Mouse (Mus musculus): ENCODE results near the gene Gpr62. TPM values are rescaled to one million over a fixed set of nuclear protein-coding genes. Genes with fewer than 3 reads are reported as not detected.

Gene Gpr62
- total RNA-seq, 2 experiments from 2014 or later, result not detected

DNA sequence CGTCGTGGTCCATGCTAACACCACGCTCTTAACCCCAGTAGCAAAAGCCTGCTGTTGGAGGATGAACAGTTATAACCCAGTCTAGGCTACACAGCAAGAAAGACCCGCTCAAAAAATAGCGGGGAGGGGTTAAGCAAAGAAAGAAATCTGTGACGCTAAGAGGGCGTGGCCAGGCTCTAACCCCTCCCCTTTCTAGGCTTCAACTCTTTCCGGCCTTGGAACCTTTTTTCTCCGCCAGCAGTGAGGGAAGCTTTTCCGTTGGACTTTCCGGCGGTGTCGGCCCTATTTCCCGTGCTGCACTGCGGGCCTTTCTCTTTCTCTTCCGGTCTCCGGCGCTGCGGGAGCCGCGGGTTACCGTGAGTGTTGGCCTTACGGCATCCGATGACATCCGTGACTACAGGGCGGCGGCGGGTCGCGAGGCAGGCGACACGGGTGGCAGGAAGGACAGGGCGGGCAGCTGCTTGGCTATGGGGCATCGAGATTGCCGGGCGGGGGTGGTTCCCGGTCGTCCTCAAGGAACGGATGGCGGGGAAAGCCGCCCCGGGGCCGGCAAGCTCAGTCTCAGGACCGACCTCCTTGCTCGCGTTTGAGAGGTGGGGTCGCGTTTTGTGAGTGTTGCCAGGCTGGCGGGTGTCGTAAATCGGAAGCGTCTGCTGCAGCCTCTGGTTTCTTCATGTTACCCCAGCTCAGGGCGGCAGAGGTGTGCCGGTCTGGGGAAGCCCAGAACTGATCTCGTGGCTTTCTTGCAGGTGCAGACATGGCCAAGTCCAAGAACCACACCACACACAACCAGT, 36.3 kb downstream of the Gpr62 start, which contains the start of gene Rpl29:
TSS of gene Rpl29 (plus strand) at position 234 of the 794 bp plus-strand sequence.
- peak; percentile 95 for ATAC-seq (replicated peaks; ENCODE audit: poor library complexity, severe bottlenecking)

DNA sequence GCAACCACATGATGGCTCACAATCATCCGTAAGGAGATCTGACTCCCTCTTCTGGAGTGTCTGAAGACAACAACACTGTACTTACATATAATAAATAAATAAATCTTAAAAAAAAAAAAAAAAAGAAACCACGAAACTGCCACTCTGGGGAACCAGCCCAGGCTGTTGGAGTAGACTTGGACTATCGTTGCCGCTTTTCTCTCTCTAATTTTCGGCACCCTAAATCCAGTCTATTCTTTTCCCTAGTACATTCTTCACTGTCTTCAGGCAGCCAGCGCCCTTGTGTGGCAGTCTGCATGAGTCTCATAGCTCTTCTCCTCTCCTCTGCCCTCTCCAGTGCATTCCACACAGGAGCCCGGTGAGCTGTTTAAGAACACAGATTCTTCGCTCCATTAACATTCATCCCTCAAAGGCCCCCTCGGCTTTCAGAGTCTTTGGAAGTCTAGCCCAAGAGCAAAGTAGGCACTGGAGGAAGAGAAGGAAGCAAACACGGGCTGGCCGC, 37.0 kb downstream of the Gpr62 start:
- ATAC-seq (replicated peaks; ENCODE audit: poor library complexity, severe bottlenecking), result peak; percentile 23

DNA sequence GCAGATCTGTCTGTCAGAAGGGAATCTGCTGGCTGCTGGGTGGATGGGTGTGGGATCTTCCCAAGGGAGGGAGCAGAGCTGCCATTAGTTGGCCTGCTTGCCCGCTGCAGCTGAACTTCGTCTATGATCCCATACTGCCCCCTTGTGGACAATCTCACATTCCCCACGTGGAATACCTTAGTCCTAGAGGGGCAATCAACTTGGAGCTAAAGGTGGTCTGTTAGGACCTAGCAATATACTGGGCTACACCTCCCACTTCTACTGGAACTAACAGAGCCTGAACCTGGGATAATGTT, 43.9 kb downstream of the Gpr62 start:
- ATAC-seq (replicated peaks; ENCODE audit: poor library complexity, severe bottlenecking), result peak; percentile 80

DNA sequence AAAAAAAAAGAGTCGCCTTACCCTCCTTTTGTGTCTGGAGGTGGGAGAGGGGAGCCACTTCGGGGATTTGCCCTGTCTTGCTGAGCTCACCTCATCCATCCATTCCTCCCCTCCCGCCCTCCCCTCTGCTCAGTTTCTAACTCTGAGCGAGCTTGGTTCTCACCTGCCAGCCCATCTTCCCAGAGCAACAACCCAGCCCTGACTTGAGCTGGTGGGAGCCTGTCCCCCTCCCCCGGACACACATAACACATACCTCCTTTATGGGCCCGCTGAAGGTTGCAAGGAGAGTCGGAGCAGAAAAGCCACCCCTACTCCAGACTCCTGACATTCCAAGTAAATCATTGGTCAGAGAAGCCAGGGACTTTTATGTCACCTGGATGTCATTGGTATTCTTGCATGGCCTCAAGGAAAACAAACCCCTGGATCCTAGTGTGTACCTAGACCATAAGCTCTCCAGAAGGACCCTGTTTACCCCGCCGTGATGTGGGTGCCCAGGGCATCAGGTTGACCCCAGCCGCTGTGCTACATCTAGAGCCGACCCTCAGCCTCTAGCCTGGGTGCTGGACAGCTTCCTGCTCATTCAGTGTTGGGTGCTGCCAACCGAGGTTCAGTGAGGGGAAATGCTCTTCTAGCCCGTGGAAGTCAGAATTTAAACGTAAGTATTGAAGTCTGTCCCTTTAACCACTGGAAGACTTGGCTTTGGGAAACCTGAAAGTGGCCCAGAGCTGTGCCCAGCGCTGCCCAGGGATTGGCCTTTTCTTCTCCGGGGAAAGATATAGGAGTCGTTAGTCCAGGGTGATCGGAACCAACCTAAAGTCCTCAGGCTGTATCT, 44.5 kb downstream of the Gpr62 start:
- ATAC-seq (replicated peaks; ENCODE audit: poor library complexity, severe bottlenecking), result peak; percentile 20

DNA sequence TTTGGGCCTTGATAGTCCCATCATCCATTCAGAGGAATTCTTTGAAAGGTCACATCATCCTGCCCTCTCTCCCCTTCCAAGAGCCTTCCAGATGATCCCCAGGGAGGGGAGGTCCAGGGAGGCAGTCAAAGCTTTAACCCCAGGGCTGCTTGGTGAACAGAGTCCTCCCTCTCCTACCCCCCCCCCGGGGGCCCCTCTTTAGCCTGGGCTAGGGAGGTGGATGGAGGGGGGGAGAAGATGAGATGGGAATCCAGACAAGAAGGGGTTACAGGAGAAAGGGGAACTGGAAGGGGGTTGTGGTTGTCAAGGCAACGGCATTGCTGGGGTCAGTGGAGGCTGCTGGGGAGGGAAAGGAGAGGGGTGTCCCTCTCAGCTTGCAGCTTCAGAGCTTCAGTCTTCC, 45.1 kb downstream of the Gpr62 start:
- peak; percentile 63 for ATAC-seq (replicated peaks; ENCODE audit: poor library complexity, severe bottlenecking)

DNA sequence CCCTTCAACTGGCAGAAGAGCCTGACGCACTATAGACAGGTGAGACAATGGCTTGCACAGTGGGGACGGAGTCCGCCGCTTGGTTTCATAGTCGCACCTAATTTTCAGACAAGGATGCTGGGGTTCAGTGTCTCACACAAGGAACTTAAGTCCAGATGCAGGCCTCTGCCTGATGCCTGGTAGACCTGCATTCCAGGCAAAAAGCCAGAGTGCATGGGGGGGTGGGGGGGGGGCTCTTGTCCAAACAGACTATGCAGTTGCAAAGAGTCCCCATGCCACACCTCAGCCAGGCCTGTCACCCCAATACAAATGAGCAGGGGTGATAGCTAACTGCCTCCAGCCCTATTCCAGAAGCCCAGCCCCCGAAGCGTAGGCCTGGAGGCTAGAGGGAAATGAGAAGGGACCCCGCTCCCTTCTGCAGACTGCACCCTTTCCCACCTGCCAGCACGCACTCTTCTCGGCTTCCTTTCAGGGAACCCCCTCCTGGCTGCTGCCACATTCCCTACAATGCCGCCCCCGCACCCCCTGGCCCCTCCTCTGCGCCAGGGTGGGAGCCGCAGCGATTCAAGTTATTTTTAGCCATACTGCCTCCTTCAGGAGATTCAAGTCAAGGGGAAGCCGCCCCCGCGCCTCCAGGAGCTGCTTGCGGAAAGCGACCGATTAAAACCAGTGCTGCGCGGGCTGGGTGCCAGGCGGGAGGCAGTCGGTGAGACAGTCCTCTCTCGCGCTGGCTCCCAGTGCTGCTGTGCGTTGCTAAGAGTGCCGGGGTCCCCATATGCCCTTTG, 47.7 kb downstream of the Gpr62 start:
- peak; percentile 36; the same call in 1 of the 2 replicates for ATAC-seq (replicated peaks; ENCODE audit: poor library complexity, severe bottlenecking)

DNA sequence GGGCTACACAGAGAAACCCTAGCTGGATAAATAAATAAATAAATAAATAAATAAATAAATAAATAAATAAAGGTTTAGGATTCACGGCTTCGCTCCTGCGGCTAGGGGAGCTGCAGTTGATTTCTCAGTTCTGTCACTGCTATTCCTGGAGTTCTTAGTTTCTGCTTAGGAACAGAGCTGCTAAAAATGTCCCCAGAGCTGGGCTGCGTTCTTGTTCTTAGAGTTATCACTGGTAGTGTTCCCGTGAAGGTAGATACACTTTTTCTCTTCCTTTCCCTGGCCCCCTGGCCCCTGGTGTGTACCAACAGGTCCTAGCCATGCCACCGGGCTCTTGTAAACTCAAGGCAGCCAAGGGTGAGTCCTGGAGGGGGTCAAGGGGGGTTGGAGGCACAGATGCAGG, 48.9 kb downstream of the Gpr62 start:
- ATAC-seq (replicated peaks; ENCODE audit: poor library complexity, severe bottlenecking), result no peak

Other genes with a start within 250 kb of the Gpr62 start
- 1.7 and 2.3 TPM in 2 replicates for gene Tlr9, start 243.3 kb downstream of the Gpr62 start, total RNA-seq (2014; fragmentation: Nextera tagmentation)
- gene Tlr9, start 243.3 kb downstream of the Gpr62 start, total RNA-seq (2017), result 0.30 and 0.46 TPM in 2 replicates
- 613 and 665 TPM in 2 replicates for gene Alas1, start 217.3 kb downstream of the Gpr62 start, total RNA-seq (2014; fragmentation: Nextera tagmentation)
- gene Alas1, start 217.3 kb downstream of the Gpr62 start, total RNA-seq (2017), result 822 and 987 TPM in 2 replicates
- 42.4 and 49.8 TPM in 2 replicates for gene Poc1a, start 184.9 kb downstream of the Gpr62 start, total RNA-seq (2014; fragmentation: Nextera tagmentation)
- gene Poc1a, start 184.9 kb downstream of the Gpr62 start, total RNA-seq (2017), result 20.4 and 30.3 TPM in 2 replicates
- 44.7 and 46.2 TPM in 2 replicates for gene Dusp7, start 97.3 kb downstream of the Gpr62 start, total RNA-seq (2014; fragmentation: Nextera tagmentation)
- gene Dusp7, start 97.3 kb downstream of the Gpr62 start, total RNA-seq (2017), result 13.0 and 14.0 TPM in 2 replicates
- gene Rpl29, start 36.5 kb downstream of the Gpr62 start, total RNA-seq (2014; fragmentation: Nextera tagmentation), result 2,290 and 2,982 TPM in 2 replicates
- gene Rpl29, start 36.5 kb downstream of the Gpr62 start, total RNA-seq (2017), result 1,520 and 1,547 TPM in 2 replicates
- 35.0 and 41.7 TPM in 2 replicates for gene Acy1, start 27.6 kb downstream of the Gpr62 start, total RNA-seq (2014; fragmentation: Nextera tagmentation)
- gene Acy1, start 27.6 kb downstream of the Gpr62 start, total RNA-seq (2017), result 34.2 and 54.3 TPM in 2 replicates
- gene Abhd14b, start 18.5 kb downstream of the Gpr62 start, total RNA-seq (2014; fragmentation: Nextera tagmentation), result 17.5 and 26.1 TPM in 2 replicates
- gene Abhd14b, start 18.5 kb downstream of the Gpr62 start, total RNA-seq (2017), result 5.7 and 7.2 TPM in 2 replicates
- gene Abhd14a, start 18.3 kb downstream of the Gpr62 start, total RNA-seq (2014; fragmentation: Nextera tagmentation), result 50.3 and 57.3 TPM in 2 replicates
- 26.0 and 27.0 TPM in 2 replicates for gene Abhd14a, start 18.3 kb downstream of the Gpr62 start, total RNA-seq (2017)
- gene Pcbp4, start 12.6 kb downstream of the Gpr62 start, total RNA-seq (2014; fragmentation: Nextera tagmentation), result 4.5 TPM in 2 replicates
- gene Pcbp4, start 12.6 kb downstream of the Gpr62 start, total RNA-seq (2017), result 1.2 and 3.6 TPM in 2 replicates
- 30.4 and 32.8 TPM in 2 replicates for gene Rrp9, start 10.0 kb upstream of the Gpr62 start, total RNA-seq (2014; fragmentation: Nextera tagmentation)
- gene Rrp9, start 10.0 kb upstream of the Gpr62 start, total RNA-seq (2017), result 47.3 and 57.5 TPM in 2 replicates
- gene Parp3, start 11.0 kb upstream of the Gpr62 start, total RNA-seq (2014; fragmentation: Nextera tagmentation), result 10.9 and 15.1 TPM in 2 replicates
- 7.6 and 13.8 TPM in 2 replicates for gene Parp3, start 11.0 kb upstream of the Gpr62 start, total RNA-seq (2017)
- not detected in 2 replicates for gene Iqcf1, start 34.0 kb upstream of the Gpr62 start, total RNA-seq (2014; fragmentation: Nextera tagmentation)
- gene Iqcf1, start 34.0 kb upstream of the Gpr62 start, total RNA-seq (2017), result not detected in 2 replicates
- not detected in 2 replicates for gene Iqcf5, start 48.6 kb upstream of the Gpr62 start, total RNA-seq (2014; fragmentation: Nextera tagmentation)
- not detected in 2 replicates for gene Iqcf5, start 48.6 kb upstream of the Gpr62 start, total RNA-seq (2017)
- gene Iqcf3, start 95.7 kb upstream of the Gpr62 start, total RNA-seq (2014; fragmentation: Nextera tagmentation), result not detected in 2 replicates
- gene Iqcf3, start 95.7 kb upstream of the Gpr62 start, total RNA-seq (2017), result not detected in 2 replicates
- gene Iqcf4, start 105.1 kb upstream of the Gpr62 start, total RNA-seq (2014; fragmentation: Nextera tagmentation), result not detected in 2 replicates
- not detected in 2 replicates for gene Iqcf4, start 105.1 kb upstream of the Gpr62 start, total RNA-seq (2017)
- gene Iqcf6, start 160.6 kb upstream of the Gpr62 start, total RNA-seq (2014; fragmentation: Nextera tagmentation), result not detected in 2 replicates
- gene Iqcf6, start 160.6 kb upstream of the Gpr62 start, total RNA-seq (2017), result not detected in 2 replicates
- not detected in 2 replicates for gene Grm2, start 190.1 kb upstream of the Gpr62 start, total RNA-seq (2014; fragmentation: Nextera tagmentation)
- gene Grm2, start 190.1 kb upstream of the Gpr62 start, total RNA-seq (2017), result not detected in 2 replicates
- gene Tex264, start 220.0 kb upstream of the Gpr62 start, total RNA-seq (2014; fragmentation: Nextera tagmentation), result 20.2 and 27.1 TPM in 2 replicates
- 13.2 and 18.0 TPM in 2 replicates for gene Tex264, start 220.0 kb upstream of the Gpr62 start, total RNA-seq (2017)

Data from granulocyte monocyte progenitor cell, adult 5-6 weeks (primary cell).